Mouse (Mus musculus) gastrocnemius, adult 18-20 months (tissue): ENCODE data around the gene Kcnma1. TPM values are rescaled to one million over a fixed set of nuclear protein-coding genes. Genes with fewer than 3 reads are reported as not detected.
A peak's percentile ranks its signal among the peaks of the same experiment; 100 is the strongest.

Source experiments
- DNase-seq: peaks from one replicate; pipeline ENCODE4 v3.0.0; 2021; ENCODE audit warnings: low spot score
- total RNA-seq, 2 experiments: library from RNA; stranded (reverse); gene quantifications; 2 replicates each; pipeline ENCODE4 v1.2.3; 2021

Gene Kcnma1
- total RNA-seq, 2 experiments from 2014 or later, result 44.2 to 58.9 TPM

- no peak for DNase-seq
Observed at GRCm38 (mm10) chr14:23785921-23786686, 228.2 kb downstream of the Kcnma1 start.

DNA sequence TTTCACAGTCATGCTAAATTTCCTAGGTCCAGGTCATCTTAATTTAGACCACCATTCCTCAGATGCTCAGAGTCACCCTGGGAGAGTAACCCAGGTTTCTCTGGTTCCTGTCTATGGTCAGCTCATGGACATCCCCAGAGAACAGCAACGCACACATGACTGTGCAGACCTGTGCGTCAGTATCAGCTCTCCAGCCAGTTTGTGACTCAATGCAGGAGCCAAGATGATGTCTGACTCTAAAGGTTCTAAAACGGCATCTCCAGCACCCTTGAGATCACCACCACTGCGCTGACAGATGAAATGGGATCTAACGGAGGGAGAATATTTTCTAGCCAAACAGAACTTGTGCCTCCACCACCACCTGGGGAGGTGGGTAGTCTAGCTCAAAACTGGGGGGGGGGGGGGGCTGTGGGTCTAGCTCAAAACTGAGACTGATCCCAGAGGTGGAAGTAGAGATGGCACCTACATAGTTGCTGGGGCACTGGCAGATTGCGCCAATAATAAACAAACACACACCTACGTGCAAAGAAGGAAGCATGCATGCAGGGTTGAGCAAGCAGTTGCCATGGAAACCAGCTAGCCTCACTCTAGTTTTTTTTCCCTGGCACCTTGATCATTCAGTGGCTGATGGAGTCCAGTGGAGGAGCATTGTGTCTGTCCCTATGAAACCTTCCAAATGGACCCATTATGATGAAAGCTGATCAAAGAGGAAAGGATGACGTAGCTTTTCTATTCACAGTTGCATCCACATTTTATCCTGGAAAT is 231.3 kb downstream of the Kcnma1 start:
- no peak for DNase-seq

DNA sequence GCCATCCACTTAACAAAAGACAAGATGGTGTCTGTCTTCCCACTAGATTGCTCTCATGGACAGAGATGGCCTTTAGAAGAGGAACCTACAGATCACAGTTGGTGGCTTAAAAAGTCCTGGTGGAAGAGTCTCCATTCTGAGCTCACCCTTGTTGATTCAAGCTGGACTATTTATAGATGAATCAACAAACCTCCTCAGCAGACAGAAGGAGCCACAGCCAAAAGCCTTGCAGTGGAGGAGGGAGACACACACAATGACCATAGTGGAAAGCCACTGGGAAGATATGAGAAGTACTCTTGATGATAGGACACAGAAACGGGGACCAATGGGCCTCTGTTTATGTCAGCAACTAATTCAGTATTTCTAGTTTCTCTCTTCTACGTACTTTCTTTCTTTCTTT is 239.7 kb downstream of the Kcnma1 start:
- no peak for DNase-seq

- DNase-seq, result no peak
Observed at GRCm38 (mm10) chr14:23772685-23773084, 241.6 kb downstream of the Kcnma1 start.

- DNase-seq, result no peak
Observed at GRCm38 (mm10) chr14:23771794-23772193, 242.5 kb downstream of the Kcnma1 start.

- no peak for DNase-seq
Observed at GRCm38 (mm10) chr14:23762471-23762870, 251.8 kb downstream of the Kcnma1 start.

DNA sequence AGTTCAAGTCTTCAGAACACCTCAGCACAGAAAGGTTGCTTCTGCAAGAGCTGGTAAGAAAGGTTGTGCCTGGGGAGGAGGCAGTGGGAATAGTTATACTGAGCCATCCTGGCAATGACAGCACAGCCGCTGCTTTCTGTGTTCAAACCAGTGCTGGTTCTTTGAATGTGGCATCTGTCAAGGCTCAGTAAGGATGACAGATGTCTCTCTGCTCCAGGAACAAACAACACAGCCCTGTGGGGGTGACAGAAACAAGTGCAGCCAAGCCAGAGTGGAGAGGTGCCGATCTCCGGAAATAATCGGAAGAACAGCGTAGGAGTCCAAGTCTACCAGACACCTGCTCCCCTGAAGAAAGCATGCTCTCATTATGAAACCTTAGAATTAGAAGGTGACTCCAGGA is 254.7 kb downstream of the Kcnma1 start:
- no peak for DNase-seq

DNA sequence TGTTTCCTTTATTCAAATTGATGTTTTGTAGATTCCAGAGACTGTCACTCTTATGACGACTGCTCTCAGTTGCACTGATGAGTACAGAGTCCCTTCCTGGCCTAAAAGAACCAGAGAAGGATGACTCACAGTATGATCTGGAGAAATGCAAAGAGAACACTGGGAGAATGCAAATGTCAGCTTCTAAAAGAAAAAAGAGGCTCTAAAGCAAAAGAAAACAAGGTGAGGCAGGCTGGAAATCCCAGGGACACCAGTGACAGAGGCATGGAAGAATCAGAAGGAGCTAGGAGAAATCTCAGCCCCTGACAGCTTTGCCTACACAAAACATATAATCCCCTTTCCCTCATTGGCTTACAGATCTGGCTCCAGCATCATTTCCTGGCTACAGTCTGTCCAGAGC is 255.9 kb downstream of the Kcnma1 start:
- no peak for DNase-seq

GRCm38 (mm10) chr14:23748011-23748410 is 266.3 kb downstream of the Kcnma1 start:
- no peak for DNase-seq

- no peak for DNase-seq
Observed at GRCm38 (mm10) chr14:23746976-23747375, 267.3 kb downstream of the Kcnma1 start.

DNA sequence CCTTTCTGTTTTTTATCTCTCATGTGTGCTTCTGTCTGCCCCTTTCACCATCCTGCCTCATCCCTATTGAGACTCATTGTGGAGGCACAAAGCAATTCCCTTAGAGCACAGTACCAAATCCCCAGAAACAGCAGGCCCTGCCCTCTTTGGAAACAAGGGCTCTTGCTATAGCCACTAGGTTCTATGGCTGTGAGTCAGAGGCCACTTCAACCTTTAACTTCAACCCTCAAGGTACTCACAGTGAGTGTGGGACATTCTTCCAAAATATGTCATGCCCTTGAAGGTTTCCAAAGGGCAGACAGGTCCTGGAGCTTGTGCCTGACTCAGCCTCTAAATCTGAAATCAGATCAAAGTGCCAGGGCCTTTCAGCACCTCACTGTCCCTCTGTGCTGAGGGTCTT is 272.8 kb downstream of the Kcnma1 start:
- no peak for DNase-seq

- peak; percentile 16 for DNase-seq
Observed at GRCm38 (mm10) chr14:23734200-23734599, 280.1 kb downstream of the Kcnma1 start.

GRCm38 (mm10) chr14:23729377-23729776 is 284.9 kb downstream of the Kcnma1 start:
- DNase-seq, result no peak

GRCm38 (mm10) chr14:23723701-23724430 is 290.4 kb downstream of the Kcnma1 start:
- DNase-seq, result no peak

DNA sequence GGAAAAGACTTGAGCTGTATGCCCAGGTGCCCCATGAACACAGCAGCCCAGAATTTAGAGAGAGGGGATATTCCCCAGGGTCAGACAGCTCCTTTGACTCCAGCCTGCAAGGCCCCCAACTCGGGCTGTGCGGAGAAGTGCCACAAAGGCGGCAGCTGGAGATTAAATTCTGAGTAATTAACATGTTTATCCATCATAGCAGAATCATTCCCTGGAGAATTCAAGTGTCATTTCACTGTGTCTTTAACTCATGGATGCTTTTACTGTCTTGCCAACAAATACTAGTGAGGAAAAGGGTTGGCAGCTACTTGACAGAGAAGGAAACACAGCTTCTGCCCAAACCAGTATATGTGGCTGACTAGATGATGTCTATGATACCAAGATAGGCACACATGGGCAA is 295.0 kb downstream of the Kcnma1 start:
- no peak for DNase-seq

DNA sequence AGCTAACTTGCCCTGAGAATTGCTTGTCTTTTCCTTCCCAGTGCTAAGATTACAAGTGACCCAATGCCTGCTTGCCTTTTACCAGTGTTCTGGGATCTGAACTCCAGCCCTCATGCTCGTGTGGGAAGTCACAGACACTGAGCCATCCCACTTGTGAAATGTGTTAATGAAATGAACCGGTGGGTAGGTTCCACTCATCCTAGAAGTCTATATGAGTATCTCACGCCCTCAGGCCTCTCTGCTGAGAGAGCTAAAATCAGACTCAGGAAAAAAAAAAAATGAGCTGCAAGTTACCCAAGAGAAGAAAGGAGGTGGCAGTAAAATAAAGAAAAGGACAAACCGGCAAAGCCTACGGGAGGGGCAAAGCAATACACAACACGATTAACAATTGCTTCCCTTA is 295.6 kb downstream of the Kcnma1 start:
- no peak for DNase-seq

DNA sequence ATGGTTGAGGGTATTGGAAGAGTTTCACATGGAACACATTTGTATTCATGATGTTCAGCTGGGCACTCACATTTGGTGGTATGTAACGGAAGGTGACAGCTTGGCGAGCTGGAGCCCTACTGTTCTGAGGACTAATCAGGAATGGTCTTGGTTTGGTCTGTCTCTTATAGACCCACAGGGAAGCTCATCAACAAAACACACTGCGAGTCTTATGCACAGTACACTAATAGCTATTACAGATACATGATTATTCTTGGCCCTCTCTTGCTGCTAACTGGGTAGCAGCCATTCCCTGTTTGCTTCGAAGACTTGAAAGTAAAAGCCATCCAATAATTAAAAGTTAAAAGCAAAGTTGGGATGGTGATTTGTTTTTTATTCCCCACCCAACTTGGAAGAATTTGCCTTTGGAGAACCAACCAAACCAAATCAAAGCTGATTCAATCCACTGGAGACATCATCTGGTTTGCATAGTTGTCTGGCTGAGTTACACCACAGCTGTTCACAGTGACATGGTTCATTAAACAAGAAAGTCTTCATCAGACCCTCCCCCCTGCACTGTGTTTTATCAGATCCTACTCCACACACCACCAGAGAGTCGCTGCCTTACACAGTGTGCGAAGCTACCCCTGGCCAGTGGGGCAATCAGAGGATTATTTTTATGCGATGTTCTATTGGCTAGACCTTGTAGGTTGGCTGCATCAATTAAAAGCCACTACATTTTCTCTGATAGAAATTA is 299.7 kb downstream of the Kcnma1 start:
- no peak for DNase-seq

GRCm38 (mm10) chr14:23712891-23713290 is 301.4 kb downstream of the Kcnma1 start:
- DNase-seq, result no peak

DNA sequence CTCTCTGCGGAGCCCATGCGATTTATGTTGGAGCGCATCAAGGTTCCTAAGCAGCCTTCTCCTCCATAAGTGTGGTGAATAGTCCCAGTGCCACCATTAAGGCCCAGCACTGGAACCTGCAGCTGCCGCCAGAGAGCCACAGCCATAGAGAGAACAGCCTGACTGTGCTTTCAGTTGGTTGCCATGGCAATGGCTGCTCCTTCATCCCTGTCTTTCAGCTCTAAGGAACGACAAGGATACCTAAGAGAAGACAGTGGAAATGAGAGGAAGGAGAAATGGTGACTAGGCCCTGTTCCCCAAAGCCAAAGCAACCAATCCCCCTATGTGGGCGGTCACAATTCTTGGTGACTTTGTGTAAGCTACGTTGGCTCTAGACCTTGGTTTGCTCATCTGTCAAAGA is 303.3 kb downstream of the Kcnma1 start:
- no peak for DNase-seq

- DNase-seq, result peak; percentile 64
Observed at GRCm38 (mm10) chr14:23706837-23707236, 307.5 kb downstream of the Kcnma1 start.

DNA sequence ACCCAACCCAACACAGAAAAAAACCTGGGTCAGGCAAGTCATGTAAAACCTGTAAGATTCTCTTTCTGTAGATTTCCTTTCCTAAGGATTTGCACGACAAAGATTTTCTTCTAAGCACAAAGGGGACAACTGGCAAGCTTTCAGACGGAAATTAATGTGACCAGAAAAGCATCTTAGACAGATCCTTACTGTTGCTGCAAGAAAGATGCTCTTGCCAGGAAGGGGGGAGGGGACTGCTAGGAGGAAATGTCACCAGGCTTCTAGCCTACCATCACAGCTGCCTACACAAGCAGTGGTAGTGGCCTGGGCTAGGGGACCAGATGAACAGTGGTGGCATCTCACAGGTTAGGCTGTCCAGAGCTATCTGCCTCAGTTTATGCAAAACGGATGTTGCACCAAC is 308.6 kb downstream of the Kcnma1 start:
- DNase-seq, result no peak

GRCm38 (mm10) chr14:23704303-23704702 is 310.0 kb downstream of the Kcnma1 start:
- DNase-seq, result no peak
